Mouse (Mus musculus): Measurements from ENCODE around the gene Atp6ap1. TPM values are rescaled to one million over a fixed set of nuclear protein-coding genes. Genes with fewer than 3 reads are reported as not detected.

Atp6ap1 gene
- total RNA-seq (2014; rRNA removed) (215 and 250 TPM in 2 replicates), polyA plus RNA-seq (2015; fragmentation: Nextera tagmentation; extraction: Ambion mirVana) (260 and 318 TPM in 2 replicates)

DNA sequence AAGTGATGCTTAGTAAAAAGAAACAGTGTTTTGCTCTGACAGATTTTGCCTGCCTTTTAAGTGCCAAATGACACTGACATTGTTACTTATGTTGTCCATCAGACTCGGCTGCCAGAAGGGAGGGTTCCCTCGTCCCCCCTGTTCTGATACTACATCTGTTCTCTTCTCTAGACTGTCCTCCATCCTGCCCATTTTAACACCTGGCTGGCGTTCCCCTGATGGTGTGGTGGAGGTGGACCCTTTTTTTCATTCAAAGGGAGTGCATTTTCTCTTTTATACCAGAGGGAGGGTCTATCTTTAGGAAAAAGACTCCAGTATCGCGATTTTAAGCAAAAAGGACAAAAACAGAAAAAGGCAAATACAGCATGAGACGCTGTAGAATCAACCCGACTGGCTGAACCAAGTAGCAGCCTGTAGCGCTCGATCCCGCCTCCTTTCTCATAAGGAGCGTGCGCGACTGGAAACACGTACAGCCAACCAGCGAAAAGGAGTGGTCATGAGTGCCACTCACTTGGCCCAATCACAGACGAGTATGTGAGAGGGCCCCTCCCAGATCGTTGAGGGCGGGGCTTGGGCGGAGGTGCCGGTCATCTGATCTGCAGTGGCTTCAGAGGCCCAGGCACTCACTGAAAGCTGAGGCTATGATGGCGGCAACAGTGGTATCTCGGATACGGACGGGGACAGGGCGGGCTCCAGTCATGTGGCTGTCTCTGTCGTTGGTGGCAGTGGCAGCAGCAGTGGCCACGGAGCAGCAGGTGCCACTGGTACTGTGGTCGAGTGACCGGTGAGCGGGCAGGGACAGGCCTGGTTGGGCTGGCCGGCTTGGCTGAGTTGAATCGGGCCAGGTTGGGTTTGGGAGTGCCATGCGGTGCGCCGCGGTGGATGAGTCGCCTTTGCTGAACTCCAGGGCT lies at the start of gene Atp6ap1:
Gene Atp6ap1 (plus strand): TSS at position 560 of the 911 bp plus-strand sequence.
- H3K9ac ChIP-seq, result peak within 1 kb of the TSS; percentile 69
- no peak for TF ChIP-seq CTCF (IDR thresholded peaks at IDR 0.05; ENCODE audit: low read depth)
- no peaks in the 10 kb centered on the region for H3K9me3 ChIP-seq (ENCODE audit: low read length)
- DNase-seq, result peak; percentile 94
- WGBS, result 30% methylated on average over 37 of the region's 37 CpGs
- H3K27ac ChIP-seq (ENCODE audit: low read depth, low read length), result peak within 1 kb of the TSS; percentile 90
- peak within 1 kb of the TSS; percentile 53 for H3K4me3 ChIP-seq (ENCODE audit: low read depth, low read length)
- H3K4me1 ChIP-seq (ENCODE audit: insufficient read depth), result no peaks in the 10 kb centered on the region
- ATAC-seq, result peak; percentile 99
- H3K36me3 ChIP-seq (ENCODE audit: insufficient read depth), result peaks cover 9% of the 10 kb centered on the region
- peak within 1 kb of the TSS; percentile 56 for H3K4me2 ChIP-seq (ENCODE audit: low read depth)
- H3K27me3 ChIP-seq (ENCODE audit: insufficient read depth, low read length), result no peaks in the 10 kb centered on the region

DNA sequence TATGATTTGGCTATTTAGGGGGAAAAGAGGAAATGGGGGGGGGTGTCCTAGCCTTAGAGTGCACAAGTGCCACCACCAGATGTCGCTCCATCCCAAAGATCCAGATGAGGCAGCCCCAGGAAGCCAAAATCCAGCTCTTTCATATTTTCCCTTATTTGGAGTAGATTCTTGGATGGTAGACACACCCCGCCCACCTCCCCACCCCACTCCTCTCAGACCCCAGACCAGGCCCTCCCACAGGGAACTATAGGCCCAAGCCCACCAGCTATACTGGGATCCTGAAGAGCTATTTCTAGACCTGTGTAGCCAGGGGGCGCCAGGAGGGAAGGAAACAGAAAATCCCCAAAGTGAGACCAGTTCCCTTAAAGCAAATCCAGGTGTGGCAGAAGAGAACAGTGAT lies 48.2 kb upstream of the Atp6ap1 start:
- WGBS, result 22% methylated on average over 3 of the region's 3 CpGs

DNA sequence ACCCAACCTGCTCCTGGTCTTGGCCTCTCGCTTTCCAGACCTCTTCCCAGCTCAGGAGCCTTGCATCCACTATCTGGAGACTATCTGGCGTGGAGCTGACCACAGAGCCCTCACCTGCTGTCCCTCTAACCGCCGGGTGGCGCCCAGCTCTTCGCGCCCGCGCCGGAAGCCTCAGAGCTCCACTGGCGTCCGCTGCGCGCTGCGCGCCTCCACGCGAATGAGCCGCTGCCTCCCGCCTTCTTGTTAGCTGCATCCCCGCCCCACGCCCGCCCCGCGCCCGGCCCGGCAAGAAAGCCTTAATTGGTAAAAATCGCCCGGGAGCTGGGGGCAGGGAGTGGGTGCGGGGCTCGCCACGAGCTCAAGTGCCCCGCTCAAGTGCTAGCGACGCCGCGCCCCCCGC lies 47.3 kb upstream of the Atp6ap1 start, which contains the start of gene Flna:
Gene Flna (minus strand): TSS at position 206 of the 400 bp plus-strand sequence.
- H3K4me1 ChIP-seq (ENCODE audit: insufficient read depth), result no peaks in the 10 kb centered on the region
- DNase-seq (peak; percentile 54), ATAC-seq (no peak)
- WGBS, result 26% methylated on average over 37 of the region's 38 CpGs
- no peaks in the 10 kb centered on the region for H3K9me3 ChIP-seq (ENCODE audit: low read length)
- H3K4me3 ChIP-seq (ENCODE audit: low read depth, low read length), result peak within 1 kb of the TSS; percentile 38
- H3K9ac ChIP-seq, result peak within 1 kb of the TSS; percentile 56
- H3K27ac ChIP-seq (ENCODE audit: low read depth, low read length), result peak within 1 kb of the TSS; percentile 54
- H3K27me3 ChIP-seq (ENCODE audit: insufficient read depth, low read length), result no peaks in the 10 kb centered on the region
- peak; percentile 41 for TF ChIP-seq CTCF (IDR thresholded peaks at IDR 0.05; ENCODE audit: low read depth)
- H3K4me2 ChIP-seq (ENCODE audit: low read depth), result peak within 1 kb of the TSS; percentile 54
- H3K36me3 ChIP-seq (ENCODE audit: insufficient read depth), result no peaks in the 10 kb centered on the region

More for the DNA sequence above, 48.2 kb upstream of the Atp6ap1 start:
- Histone ChIP-seq H3K27me3 (ENCODE audit: insufficient read depth, low read length) (no peaks in the 10 kb centered on the region), H3K4me2 (ENCODE audit: low read depth) (peak overlapping the region; percentile 54), H3K36me3 (ENCODE audit: insufficient read depth) (no peaks in the 10 kb centered on the region), H3K4me1 (ENCODE audit: insufficient read depth) (no peaks in the 10 kb centered on the region), H3K27ac (ENCODE audit: low read depth, low read length) (peak overlapping the region; percentile 50; the same call in 1 of the 2 replicates), H3K4me3 (ENCODE audit: low read depth, low read length) (no peak overlapping the region), H3K9ac (no peak overlapping the region), H3K9me3 (ENCODE audit: low read length) (no peaks in the 10 kb centered on the region)
- DNase-seq, result peak; percentile 73
- peak; percentile 62 for TF ChIP-seq CTCF (IDR thresholded peaks at IDR 0.05; ENCODE audit: low read depth)
- ATAC-seq, result peak; percentile 10; the same call in 1 of the 2 replicates

DNA sequence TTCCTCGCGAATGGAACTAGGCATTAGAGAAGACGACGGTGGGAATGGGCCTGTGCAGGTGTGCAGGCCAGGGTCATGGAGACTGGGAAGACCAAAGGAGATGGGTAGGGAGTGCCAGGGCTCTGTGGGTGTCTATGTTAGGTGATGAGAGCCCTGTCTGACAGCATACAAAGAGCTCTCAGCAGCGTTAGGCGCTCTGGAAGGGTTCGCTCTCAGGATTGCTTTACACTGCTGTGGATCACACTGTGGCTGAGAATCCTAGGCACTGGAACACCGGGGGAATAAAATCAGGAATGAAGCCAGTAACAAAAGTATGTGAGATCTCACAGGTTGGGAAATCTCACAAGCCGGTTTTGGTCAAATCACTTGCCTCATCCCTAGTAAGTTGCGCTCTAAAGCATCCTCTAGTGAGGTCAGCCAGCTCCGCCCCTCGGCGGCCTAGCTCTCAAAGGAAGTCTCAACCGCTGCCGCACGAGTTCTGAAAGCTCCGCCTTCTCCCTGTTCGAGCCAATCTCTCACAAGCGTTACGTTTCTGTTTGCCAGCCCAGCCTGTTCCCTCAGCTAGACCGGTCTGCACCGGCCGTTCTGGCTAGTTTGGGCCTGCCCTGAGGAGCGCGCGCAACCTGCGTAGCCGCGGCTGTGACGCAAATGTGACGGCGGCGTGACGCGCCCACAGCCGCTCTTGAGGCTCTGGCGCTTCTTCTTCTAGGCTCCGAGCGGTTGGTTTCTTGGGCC lies 42.6 kb upstream of the Atp6ap1 start, which contains the start of gene Emd:
Gene Emd (plus strand): TSS at position 535 of the 735 bp plus-strand sequence.
- no peak for TF ChIP-seq CTCF (IDR thresholded peaks at IDR 0.05; ENCODE audit: low read depth)
- Histone ChIP-seq H3K9ac (peak within 1 kb of the TSS; percentile 59), H3K27me3 (ENCODE audit: insufficient read depth, low read length) (no peaks in the 10 kb centered on the region), H3K27ac (ENCODE audit: low read depth, low read length) (peak within 1 kb of the TSS; percentile 84), H3K4me2 (ENCODE audit: low read depth) (peak within 1 kb of the TSS; percentile 59), H3K4me1 (ENCODE audit: insufficient read depth) (no peaks in the 10 kb centered on the region), H3K9me3 (ENCODE audit: low read length) (no peaks in the 10 kb centered on the region), H3K36me3 (ENCODE audit: insufficient read depth) (peaks cover 5% of the 10 kb centered on the region; the same call in 1 of the 2 replicates), H3K4me3 (ENCODE audit: low read depth, low read length) (peak within 1 kb of the TSS; percentile 48)
- 30% methylated on average over 39 of the region's 39 CpGs for WGBS
- DNase-seq (peak; percentile 93), ATAC-seq (peak; percentile 97)

DNA sequence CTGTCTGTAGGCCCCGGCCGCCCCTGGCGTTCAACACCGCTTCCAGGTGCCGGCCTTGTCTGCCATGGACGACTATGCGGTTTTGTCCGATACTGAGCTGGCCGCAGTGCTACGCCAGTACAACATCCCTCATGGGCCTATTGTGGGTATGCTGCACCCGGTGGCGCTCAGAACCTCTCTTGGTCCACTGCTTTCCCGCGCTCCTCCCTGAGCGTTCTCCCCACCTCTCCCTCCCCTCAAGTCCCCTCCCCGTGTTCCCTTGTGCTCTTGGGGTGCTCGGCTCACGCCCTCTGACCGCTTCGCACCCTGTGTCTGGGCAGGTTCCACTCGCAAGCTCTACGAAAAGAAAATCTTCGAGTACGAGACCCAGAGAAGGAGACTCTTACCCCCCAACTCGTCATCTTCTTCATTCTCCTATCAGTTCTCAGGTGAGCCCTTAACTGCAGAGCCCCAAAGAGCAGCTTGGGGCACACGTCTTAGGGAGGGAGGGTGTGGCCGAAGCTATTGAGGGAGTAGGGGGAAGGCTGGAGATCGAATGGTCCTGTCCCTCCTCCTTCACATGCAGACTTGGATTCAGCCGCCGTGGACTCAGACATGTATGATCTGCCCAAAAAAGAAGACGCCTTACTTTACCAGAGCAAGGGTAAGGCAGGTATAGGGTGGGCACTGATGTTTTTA lies 41.9 kb upstream of the Atp6ap1 start:
- Histone ChIP-seq H3K4me1 (ENCODE audit: insufficient read depth) (no peaks in the 10 kb centered on the region), H3K27ac (ENCODE audit: low read depth, low read length) (peak overlapping the region; percentile 84), H3K27me3 (ENCODE audit: insufficient read depth, low read length) (no peaks in the 10 kb centered on the region), H3K9ac (peak overlapping the region; percentile 59), H3K36me3 (ENCODE audit: insufficient read depth) (peaks cover 5% of the 10 kb centered on the region; the same call in 1 of the 2 replicates), H3K9me3 (ENCODE audit: low read length) (no peaks in the 10 kb centered on the region), H3K4me3 (ENCODE audit: low read depth, low read length) (peak overlapping the region; percentile 48), H3K4me2 (ENCODE audit: low read depth) (peak overlapping the region; percentile 59)
- no peak for DNase-seq
- peak; percentile 61 for ATAC-seq
- WGBS, result 41% methylated on average over 31 of the region's 31 CpGs
- TF ChIP-seq CTCF (IDR thresholded peaks at IDR 0.05; ENCODE audit: low read depth), result no peak

DNA sequence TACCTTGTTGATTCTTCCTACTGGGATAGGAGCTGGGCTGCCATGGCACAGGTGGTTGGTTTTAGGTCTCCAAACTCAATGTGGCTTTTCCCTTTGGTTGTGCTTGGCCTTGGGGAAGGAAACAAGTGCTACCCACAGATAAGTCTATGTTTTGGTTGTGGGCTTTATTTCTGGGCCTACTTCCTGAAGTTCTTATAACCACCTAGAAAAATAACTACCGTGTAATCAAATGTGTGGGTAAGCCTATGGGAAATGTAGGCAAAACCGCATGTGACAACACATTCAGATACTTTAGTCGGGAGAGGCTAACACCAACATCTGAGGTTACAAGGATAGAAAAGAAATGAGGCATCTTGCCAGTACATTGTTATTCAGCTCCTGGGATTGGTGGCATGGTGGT lies 39.2 kb upstream of the Atp6ap1 start:
- H3K4me1 ChIP-seq (ENCODE audit: insufficient read depth), result no peaks in the 10 kb centered on the region
- TF ChIP-seq CTCF (IDR thresholded peaks at IDR 0.05; ENCODE audit: low read depth), result no peak
- H3K27ac ChIP-seq (ENCODE audit: low read depth, low read length), result no peak overlapping the region
- no peaks in the 10 kb centered on the region for H3K27me3 ChIP-seq (ENCODE audit: insufficient read depth, low read length)
- H3K9me3 ChIP-seq (ENCODE audit: low read length), result no peaks in the 10 kb centered on the region
- H3K36me3 ChIP-seq (ENCODE audit: insufficient read depth), result peaks cover 5% of the 10 kb centered on the region; the same call in 1 of the 2 replicates
- WGBS, result 92% methylated on average over 3 of the region's 3 CpGs
- H3K4me2 ChIP-seq (ENCODE audit: low read depth), result no peak overlapping the region
- H3K9ac ChIP-seq, result no peak overlapping the region
- no peak for ATAC-seq
- no peak for DNase-seq
- H3K4me3 ChIP-seq (ENCODE audit: low read depth, low read length), result no peak overlapping the region
